Mouse (Mus musculus): Measurements from ENCODE around the gene Mpnd. TPM values are rescaled to one million over a fixed set of nuclear protein-coding genes. Genes with fewer than 3 reads are reported as not detected.

The Mpnd gene
- polyA plus RNA-seq, 1 experiment from 2014 or later = 68.3 TPM

DNA sequence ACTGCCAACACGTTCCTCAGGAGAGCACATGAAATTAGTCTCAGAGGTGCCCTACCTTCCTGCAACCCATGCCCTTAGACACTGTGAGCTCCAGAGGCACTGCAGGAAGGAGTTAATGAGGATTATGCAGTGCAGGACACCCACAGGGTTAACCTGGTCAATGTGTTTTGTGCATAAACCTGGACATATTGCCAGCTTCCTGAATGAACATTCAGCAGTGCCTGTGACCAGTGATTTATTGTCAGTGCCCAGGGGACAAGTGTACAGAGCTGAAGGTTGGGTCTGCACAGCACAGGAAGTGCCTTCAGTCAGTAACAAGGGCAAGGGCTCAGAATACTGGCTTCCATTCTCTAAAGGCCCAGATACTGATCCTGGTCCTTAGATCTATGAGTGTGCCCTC, 21.4 kb downstream of the Mpnd start:
- peaks cover 55% of the 10 kb centered on the region for H3K4me1 ChIP-seq (ENCODE audit: control insufficient read depth, insufficient read depth, low read length)
- no peak overlapping the region for H3K27ac ChIP-seq (ENCODE audit: low read depth, low read length)
- WGBS (ENCODE audit: insufficient replicate concordance) = 75% methylated on average over 1 of the region's 1 CpGs
- H3K4me2 ChIP-seq = no peak overlapping the region
- no peaks in the 10 kb centered on the region for H3K9me3 ChIP-seq (replicated peaks; ENCODE audit: control insufficient read depth, low read length)
- no peaks in the 10 kb centered on the region for H3K27me3 ChIP-seq (ENCODE audit: control insufficient read depth, insufficient read depth, low read length)
- no peak overlapping the region for H3K9ac ChIP-seq (ENCODE audit: low read depth, low read length)
- no peak for ATAC-seq (replicated peaks; ENCODE audit: insufficient number of reproducible peaks, low FRiP score, low TSS enrichment)
- H3K4me3 ChIP-seq (ENCODE audit: low read depth, low read length) = no peak overlapping the region
- H3K36me3 ChIP-seq (ENCODE audit: control insufficient read depth, insufficient read depth, low read length) = peaks cover 9% of the 10 kb centered on the region

DNA sequence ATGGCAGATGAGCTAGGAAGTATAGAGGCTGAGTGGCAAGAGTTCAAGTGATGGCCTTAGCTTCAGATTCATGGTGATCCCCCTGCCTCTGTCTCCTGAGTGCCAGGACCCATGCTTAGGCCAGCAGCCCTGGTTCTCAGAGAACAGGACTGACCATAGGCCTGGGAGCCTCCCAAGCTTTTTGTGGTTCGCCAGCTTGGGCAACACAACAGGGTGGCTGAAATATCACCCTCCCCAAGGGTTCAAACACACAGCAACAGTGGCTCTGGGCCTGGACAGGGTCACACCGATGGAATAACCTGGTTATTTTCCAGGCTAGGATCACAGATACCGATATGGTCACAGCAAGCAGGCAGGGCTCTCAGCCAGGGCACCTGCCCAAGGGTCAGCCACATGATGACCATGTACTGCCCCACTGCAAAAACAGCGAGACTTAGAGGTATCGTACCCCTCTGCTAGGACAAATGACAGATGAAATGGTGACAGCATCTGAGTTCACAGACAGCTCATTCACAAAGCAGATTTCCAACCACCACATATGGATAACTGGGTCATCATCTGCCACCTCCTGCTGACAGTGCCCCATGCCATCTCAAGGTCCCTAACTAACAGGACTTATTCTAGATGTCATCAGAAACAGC, 22.4 kb downstream of the Mpnd start:
- H3K9me3 ChIP-seq (replicated peaks; ENCODE audit: control insufficient read depth, low read length) = no peaks in the 10 kb centered on the region
- no peak overlapping the region for H3K27ac ChIP-seq (ENCODE audit: low read depth, low read length)
- no peak overlapping the region for H3K4me3 ChIP-seq (ENCODE audit: low read depth, low read length)
- H3K4me1 ChIP-seq (ENCODE audit: control insufficient read depth, insufficient read depth, low read length) = peaks cover 51% of the 10 kb centered on the region
- 0 out of 2 replicates have a peak overlapping the region, but pooled peaks have one; percentile 56 for H3K9ac ChIP-seq (ENCODE audit: low read depth, low read length)
- H3K36me3 ChIP-seq (ENCODE audit: control insufficient read depth, insufficient read depth, low read length) = peaks cover 9% of the 10 kb centered on the region
- ATAC-seq (replicated peaks; ENCODE audit: insufficient number of reproducible peaks, low FRiP score, low TSS enrichment) = no peak
- no peaks in the 10 kb centered on the region for H3K27me3 ChIP-seq (ENCODE audit: control insufficient read depth, insufficient read depth, low read length)
- WGBS (ENCODE audit: insufficient replicate concordance) = 87% methylated on average over 5 of the region's 5 CpGs
- no peak overlapping the region for H3K4me2 ChIP-seq

DNA sequence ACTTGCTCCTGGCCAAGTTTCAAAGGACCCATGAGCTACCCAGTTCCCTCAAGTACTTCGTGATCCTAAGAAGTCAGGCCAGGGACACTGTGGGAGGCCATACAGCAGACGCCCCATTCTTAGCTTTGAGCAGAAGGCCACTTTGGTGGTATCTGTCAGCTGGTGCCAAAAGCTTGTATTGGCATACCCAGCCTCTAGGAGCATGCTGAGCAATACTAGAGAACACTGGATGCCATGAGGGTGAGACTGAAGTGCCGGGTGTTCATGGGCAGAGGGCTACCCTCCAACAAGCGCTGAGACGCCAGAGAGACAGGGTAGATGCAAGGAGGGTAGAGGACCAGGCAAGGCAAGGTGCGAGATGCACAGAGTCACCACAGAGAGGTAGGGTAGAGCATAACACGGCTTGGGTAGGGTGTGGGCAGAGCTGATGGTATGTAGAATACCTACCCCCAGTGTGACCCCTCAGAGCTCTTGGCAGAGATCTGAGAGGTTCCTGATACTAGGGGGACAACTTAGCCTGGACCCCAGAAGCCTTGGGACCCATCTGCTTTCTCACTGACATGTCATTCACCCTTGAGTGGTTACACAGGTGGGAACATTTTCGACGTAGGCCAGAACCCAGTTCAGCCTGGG, 24.8 kb downstream of the Mpnd start:
- Histone ChIP-seq H3K4me1 (ENCODE audit: control insufficient read depth, insufficient read depth, low read length) (peaks cover 39% of the 10 kb centered on the region), H3K4me2 (no peak overlapping the region), H3K4me3 (ENCODE audit: low read depth, low read length) (no peak overlapping the region), H3K9ac (ENCODE audit: low read depth, low read length) (no peak overlapping the region), H3K27me3 (ENCODE audit: control insufficient read depth, insufficient read depth, low read length) (no peaks in the 10 kb centered on the region), H3K36me3 (ENCODE audit: control insufficient read depth, insufficient read depth, low read length) (peaks cover 11% of the 10 kb centered on the region), H3K27ac (ENCODE audit: low read depth, low read length) (no peak overlapping the region), H3K9me3 (replicated peaks; ENCODE audit: control insufficient read depth, low read length) (no peaks in the 10 kb centered on the region)
- ATAC-seq (replicated peaks; ENCODE audit: insufficient number of reproducible peaks, low FRiP score, low TSS enrichment) = no peak
- WGBS (ENCODE audit: insufficient replicate concordance) = 90% methylated on average over 9 of the region's 9 CpGs

DNA sequence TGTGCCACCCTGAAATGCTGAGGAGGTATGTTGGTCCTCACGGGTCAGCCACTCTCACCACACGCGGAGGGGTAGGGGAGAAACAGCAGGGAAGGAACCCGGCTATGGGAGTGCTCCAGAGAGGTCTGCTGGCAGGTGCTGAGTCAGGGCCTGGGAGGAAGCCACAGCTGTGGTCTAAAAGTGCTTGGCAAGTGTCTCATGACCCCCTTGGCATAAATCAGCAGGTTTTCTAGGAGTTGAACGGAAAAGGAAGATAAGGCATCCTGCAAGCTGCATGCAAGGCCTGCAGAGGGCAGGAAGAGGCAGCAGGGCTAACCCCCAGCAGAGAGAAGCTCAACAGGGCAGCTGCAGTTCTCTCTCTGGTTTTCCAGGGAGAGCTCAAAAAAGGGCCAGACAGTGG, 25.4 kb downstream of the Mpnd start:
- no peak overlapping the region for H3K27ac ChIP-seq (ENCODE audit: low read depth, low read length)
- H3K9me3 ChIP-seq (replicated peaks; ENCODE audit: control insufficient read depth, low read length) = no peaks in the 10 kb centered on the region
- H3K36me3 ChIP-seq (ENCODE audit: control insufficient read depth, insufficient read depth, low read length) = peaks cover 11% of the 10 kb centered on the region
- H3K4me3 ChIP-seq (ENCODE audit: low read depth, low read length) = no peak overlapping the region
- H3K4me2 ChIP-seq = no peak overlapping the region
- no peak for ATAC-seq (replicated peaks; ENCODE audit: insufficient number of reproducible peaks, low FRiP score, low TSS enrichment)
- H3K27me3 ChIP-seq (ENCODE audit: control insufficient read depth, insufficient read depth, low read length) = no peaks in the 10 kb centered on the region
- H3K4me1 ChIP-seq (ENCODE audit: control insufficient read depth, insufficient read depth, low read length) = peaks cover 36% of the 10 kb centered on the region
- WGBS (ENCODE audit: insufficient replicate concordance) = 49% methylated on average over 5 of the region's 5 CpGs
- H3K9ac ChIP-seq (ENCODE audit: low read depth, low read length) = no peak overlapping the region

DNA sequence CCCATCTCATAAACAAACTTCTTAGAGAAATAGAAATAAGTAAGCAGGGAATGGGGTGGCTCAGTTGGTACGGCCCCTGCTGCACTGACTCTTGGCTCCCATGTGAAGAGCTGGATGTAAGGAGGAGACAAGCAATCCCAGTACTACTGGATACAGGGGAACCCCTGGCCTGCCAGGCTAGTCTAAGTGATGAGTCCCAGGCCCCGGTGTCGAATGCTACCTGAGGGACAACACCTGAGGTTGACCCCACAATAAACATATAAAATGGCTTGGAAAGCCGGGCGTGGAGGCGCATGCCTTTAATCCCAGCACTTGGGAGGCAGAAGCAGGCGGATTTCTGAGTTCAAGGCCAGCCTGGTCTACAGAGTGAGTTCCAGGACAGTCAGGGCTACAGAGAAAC, 25.9 kb downstream of the Mpnd start:
- H3K36me3 ChIP-seq (ENCODE audit: control insufficient read depth, insufficient read depth, low read length) = peaks cover 11% of the 10 kb centered on the region
- no peaks in the 10 kb centered on the region for H3K27me3 ChIP-seq (ENCODE audit: control insufficient read depth, insufficient read depth, low read length)
- H3K9ac ChIP-seq (ENCODE audit: low read depth, low read length) = 0 out of 2 replicates have a peak overlapping the region, but pooled peaks have one; percentile 39
- no peak for ATAC-seq (replicated peaks; ENCODE audit: insufficient number of reproducible peaks, low FRiP score, low TSS enrichment)
- WGBS (ENCODE audit: insufficient replicate concordance) = 90% methylated on average over 7 of the region's 7 CpGs
- H3K4me2 ChIP-seq = no peak overlapping the region
- H3K27ac ChIP-seq (ENCODE audit: low read depth, low read length) = no peak overlapping the region
- no peaks in the 10 kb centered on the region for H3K9me3 ChIP-seq (replicated peaks; ENCODE audit: control insufficient read depth, low read length)
- no peak overlapping the region for H3K4me3 ChIP-seq (ENCODE audit: low read depth, low read length)
- peaks cover 32% of the 10 kb centered on the region for H3K4me1 ChIP-seq (ENCODE audit: control insufficient read depth, insufficient read depth, low read length)

DNA sequence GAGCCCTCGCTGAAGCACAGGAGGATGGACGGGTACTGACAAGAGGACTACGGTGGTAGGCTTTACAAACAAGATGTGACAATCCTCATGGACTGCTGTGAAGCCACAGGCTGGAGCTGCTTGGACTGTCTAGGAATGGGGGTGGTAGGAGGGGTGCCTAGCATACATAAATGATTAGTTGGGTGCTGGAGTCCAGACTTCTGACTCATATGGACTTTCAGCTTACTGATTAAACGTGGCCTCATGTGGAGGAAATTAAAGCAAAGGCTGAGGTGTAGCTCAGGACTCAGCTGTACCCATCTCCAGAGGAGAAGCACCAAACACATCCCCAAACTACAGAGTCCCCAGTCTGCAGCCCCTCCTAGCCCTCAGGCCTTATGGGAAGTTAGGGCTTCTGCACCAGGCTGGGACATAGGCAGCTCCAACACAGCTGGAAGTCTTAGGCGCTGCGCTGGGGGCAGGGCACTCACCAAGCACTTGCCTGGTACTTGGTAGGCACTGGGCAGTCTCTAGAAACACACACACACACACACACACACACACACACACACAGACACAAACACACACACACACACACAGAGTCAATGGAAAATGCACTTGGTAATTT, 26.7 kb downstream of the Mpnd start:
- H3K9ac ChIP-seq (ENCODE audit: low read depth, low read length) = no peak overlapping the region
- peaks cover 11% of the 10 kb centered on the region for H3K36me3 ChIP-seq (ENCODE audit: control insufficient read depth, insufficient read depth, low read length)
- WGBS (ENCODE audit: insufficient replicate concordance) = 77% methylated on average over 6 of the region's 6 CpGs
- no peaks in the 10 kb centered on the region for H3K9me3 ChIP-seq (replicated peaks; ENCODE audit: control insufficient read depth, low read length)
- no peak overlapping the region for H3K4me3 ChIP-seq (ENCODE audit: low read depth, low read length)
- ATAC-seq (replicated peaks; ENCODE audit: insufficient number of reproducible peaks, low FRiP score, low TSS enrichment) = no peak
- H3K27ac ChIP-seq (ENCODE audit: low read depth, low read length) = no peak overlapping the region
- H3K4me2 ChIP-seq = no peak overlapping the region
- no peaks in the 10 kb centered on the region for H3K27me3 ChIP-seq (ENCODE audit: control insufficient read depth, insufficient read depth, low read length)
- peaks cover 24% of the 10 kb centered on the region for H3K4me1 ChIP-seq (ENCODE audit: control insufficient read depth, insufficient read depth, low read length)

DNA sequence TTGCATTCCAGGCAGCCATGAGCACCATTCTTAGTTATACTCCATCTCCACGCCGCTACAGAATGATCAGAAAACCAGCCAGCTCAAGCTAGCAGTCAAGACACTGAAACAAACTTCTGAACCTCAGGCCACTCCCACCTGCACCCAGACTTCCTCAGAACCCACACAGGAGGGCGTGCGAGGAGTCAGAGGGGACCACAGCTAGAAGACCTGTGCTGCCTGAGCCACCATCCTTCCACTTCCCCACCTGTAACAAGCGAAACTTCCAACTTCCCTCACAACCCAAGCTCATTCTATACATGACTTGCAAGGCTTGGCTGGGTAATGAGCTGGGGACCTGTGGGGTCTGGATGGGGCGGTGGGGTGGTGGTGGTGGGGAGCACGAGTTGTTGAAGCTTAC, 27.3 kb downstream of the Mpnd start:
- 81% methylated on average over 7 of the region's 7 CpGs for WGBS (ENCODE audit: insufficient replicate concordance)
- ATAC-seq (replicated peaks; ENCODE audit: insufficient number of reproducible peaks, low FRiP score, low TSS enrichment) = no peak
- no peaks in the 10 kb centered on the region for H3K27me3 ChIP-seq (ENCODE audit: control insufficient read depth, insufficient read depth, low read length)
- no peak overlapping the region for H3K27ac ChIP-seq (ENCODE audit: low read depth, low read length)
- H3K9ac ChIP-seq (ENCODE audit: low read depth, low read length) = peak overlapping the region; percentile 2; the same call in 1 of the 2 replicates
- no peak overlapping the region for H3K4me3 ChIP-seq (ENCODE audit: low read depth, low read length)
- no peaks in the 10 kb centered on the region for H3K9me3 ChIP-seq (replicated peaks; ENCODE audit: control insufficient read depth, low read length)
- peaks cover 24% of the 10 kb centered on the region for H3K4me1 ChIP-seq (ENCODE audit: control insufficient read depth, insufficient read depth, low read length)
- H3K36me3 ChIP-seq (ENCODE audit: control insufficient read depth, insufficient read depth, low read length) = peaks cover 9% of the 10 kb centered on the region
- no peak overlapping the region for H3K4me2 ChIP-seq

DNA sequence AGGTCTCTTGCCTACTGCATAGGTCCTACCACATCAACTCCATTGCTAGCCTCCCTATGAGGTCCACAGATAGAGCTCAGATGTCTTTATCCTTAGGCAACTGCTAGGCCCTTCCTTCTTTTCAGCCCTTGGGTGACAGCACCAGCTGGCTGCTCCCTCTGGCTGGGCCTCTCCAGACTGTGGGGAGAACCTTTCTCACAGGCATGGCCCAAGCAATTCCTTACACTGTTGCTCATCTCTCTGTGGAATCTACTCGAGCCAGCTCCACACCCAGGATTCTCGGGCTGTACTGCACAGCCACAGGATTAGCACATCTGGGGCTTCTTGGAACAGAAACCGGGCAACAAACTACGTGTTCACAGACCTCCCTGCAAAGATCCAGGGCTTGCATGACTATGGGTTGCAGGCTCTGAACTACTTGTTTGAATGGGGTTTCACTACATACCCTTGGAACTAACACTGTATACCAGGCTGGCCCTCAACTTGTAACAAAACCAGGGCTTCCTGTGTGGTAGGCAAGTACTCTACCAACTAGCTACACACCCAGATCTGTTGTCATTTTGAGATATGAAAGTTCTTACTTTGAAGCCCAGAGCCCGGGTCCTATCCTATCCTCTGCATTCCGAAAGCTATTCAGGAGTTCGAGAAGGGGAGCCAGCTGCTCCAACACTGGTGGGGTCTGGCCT, 28.7 kb downstream of the Mpnd start:
- Histone ChIP-seq H3K9me3 (replicated peaks; ENCODE audit: control insufficient read depth, low read length) (no peaks in the 10 kb centered on the region), H3K4me2 (peak overlapping the region; percentile 82; the same call in 1 of the 2 replicates), H3K27me3 (ENCODE audit: control insufficient read depth, insufficient read depth, low read length) (no peaks in the 10 kb centered on the region), H3K4me3 (ENCODE audit: low read depth, low read length) (no peak overlapping the region), H3K36me3 (ENCODE audit: control insufficient read depth, insufficient read depth, low read length) (peaks cover 6% of the 10 kb centered on the region), H3K27ac (ENCODE audit: low read depth, low read length) (no peak overlapping the region), H3K4me1 (ENCODE audit: control insufficient read depth, insufficient read depth, low read length) (peaks cover 24% of the 10 kb centered on the region), H3K9ac (ENCODE audit: low read depth, low read length) (no peak overlapping the region)
- no peak for ATAC-seq (replicated peaks; ENCODE audit: insufficient number of reproducible peaks, low FRiP score, low TSS enrichment)
- WGBS (ENCODE audit: insufficient replicate concordance) = 81% methylated on average over 7 of the region's 7 CpGs
